Mouse (Mus musculus): ENCODE measurements around the gene Robo1. TPM values are rescaled to one million over a fixed set of nuclear protein-coding genes. Genes with fewer than 3 reads are reported as not detected.

Gene Robo1
- polyA plus RNA-seq, 1 experiment = 2.2 TPM

DNA sequence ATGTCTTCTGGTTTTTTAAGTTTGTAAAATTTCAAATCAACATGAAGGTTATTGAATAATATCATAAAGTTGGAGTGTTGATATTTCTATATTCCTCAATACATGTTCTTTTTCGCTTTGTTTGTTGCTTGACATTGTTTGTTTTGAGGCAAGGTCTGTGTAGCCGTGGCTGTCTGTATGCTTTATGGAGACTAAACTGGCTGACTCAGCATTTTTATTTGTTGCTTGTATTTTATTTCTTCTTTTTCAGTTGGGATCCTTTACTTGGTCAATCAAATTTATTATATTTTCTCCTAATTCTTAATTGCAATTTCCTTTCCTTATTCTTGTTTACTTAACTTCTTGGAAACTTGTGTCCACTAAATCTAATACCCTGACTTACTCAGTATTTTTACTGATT, 775.0 kb downstream of the Robo1 start:
- Histone ChIP-seq H3K27me3 (replicated peaks; ENCODE audit: control insufficient read depth, insufficient read depth, low read length) (no peaks in the 10 kb centered on the region), H3K4me1 (ENCODE audit: control insufficient read depth, insufficient read depth, low read length) (no peaks in the 10 kb centered on the region), H3K4me3 (ENCODE audit: insufficient read depth, low read depth, low read length) (no peak overlapping the region), H3K27ac (ENCODE audit: insufficient read depth, low read depth, low read length) (no peak overlapping the region), H3K36me3 (ENCODE audit: control insufficient read depth, insufficient read depth, low read length) (no peaks in the 10 kb centered on the region)
- WGBS = 72% methylated on average over 2 of the region's 2 CpGs
- no peak for TF ChIP-seq CTCF (conservative IDR thresholded peaks at IDR 0.05; ENCODE audit: insufficient read depth, insufficient read length, low read depth, low read length)
- no peak for TF ChIP-seq POLR2A (IDR thresholded peaks at IDR 0.05; ENCODE audit: low read depth, low read length)
- DNase-seq = no peak
